Mouse (Mus musculus): ENCODE results near the gene Ipmk.

DNA sequence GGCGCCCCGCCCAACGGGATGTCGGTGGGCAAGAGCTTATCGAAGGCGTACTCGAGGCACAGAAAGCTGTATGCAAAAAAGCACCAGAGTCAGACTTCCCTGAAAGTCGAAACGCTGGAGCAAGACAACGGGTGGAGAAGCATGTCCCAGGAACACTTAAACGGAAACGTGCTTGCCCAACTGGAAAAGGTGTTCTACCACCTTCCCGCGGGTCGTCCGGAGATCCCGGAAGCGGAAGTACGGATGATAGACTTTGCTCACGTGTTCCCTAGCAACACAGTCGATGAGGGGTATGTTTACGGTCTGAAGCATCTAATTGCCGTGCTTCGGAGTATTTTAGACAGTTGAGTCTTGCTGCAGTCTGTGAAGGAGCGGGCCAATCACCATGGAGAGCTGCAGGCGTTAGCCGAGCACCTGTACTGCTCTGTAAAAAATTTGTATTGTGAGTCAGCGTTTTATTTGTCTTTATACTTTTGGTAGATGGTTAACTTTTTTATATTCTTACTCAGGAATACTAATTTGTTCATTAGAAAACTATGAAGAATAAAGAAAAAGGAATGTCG lies 34.0 kb downstream of the Ipmk start:
- TF ChIP-seq POLR2A (IDR thresholded peaks at IDR 0.05; ENCODE audit: borderline replicate concordance, extremely low read depth, insufficient read depth, insufficient read length, poor library complexity, severe bottlenecking) (no peak), CTCF (IDR thresholded peaks at IDR 0.05; ENCODE audit: borderline replicate concordance, extremely low read depth, insufficient read depth, insufficient read length) (no peak)
